ENCODE assay signal across 8 mouse cellular contexts in genomic region chr10:85046585-85046984, GRCm38 (mm10). TPM values are rescaled to one million over a fixed set of nuclear protein-coding genes. Genes with fewer than 3 reads are reported as not detected.
DNase-seq lines count a peak whose midpoint lies in the region; ATAC-seq and TF ChIP-seq lines count a peak whose summit lies in the region.
"Had no signal": no experiment of that assay in that cellular context is flagged by ENCODE, and none has a peak within 500 bp of the region (broad histone marks: within the 10 kb centered on the region; RNA-seq: fewer than 3 reads in every experiment).

No protein-coding gene starts in this region.

- peak; percentile 11; the same call in 1 of the 2 replicates for TF ChIP-seq CTCF in embryonic fibroblast, embryonic 13.5 days (IDR thresholded peaks at IDR 0.05; ENCODE audit: borderline replicate concordance, insufficient read depth, low read length)
- peak; percentile 85 for TF ChIP-seq CTCF in midbrain, postnatal 0 days (IDR thresholded peaks at IDR 0.05)

- no peak for TF ChIP-seq POLR2A in embryonic fibroblast, embryonic 13.5 days (IDR thresholded peaks at IDR 0.05; ENCODE audit: low read depth, low read length)

- no peaks in the 10 kb centered on the region for H3K4me1 ChIP-seq in embryonic fibroblast, embryonic 13.5 days (ENCODE audit: control insufficient read depth, insufficient read depth, low read length)
- H3K4me1 ChIP-seq in midbrain, postnatal 0 days (ENCODE audit: insufficient read depth, low read length), result no peaks in the 10 kb centered on the region
- H3K4me1 ChIP-seq: embryonic facial prominence, embryonic 12.5 days had no signal

- no peaks in the 10 kb centered on the region for H3K36me3 ChIP-seq in midbrain, postnatal 0 days (ENCODE audit: insufficient read depth, low read length)
- H3K36me3 ChIP-seq: embryonic facial prominence, embryonic 12.5 days had no signal

- WGBS in midbrain, postnatal 0 days, result 20% methylated on average over 5 of the region's 5 CpGs

- peak; percentile 38 for DNase-seq in layer of hippocampus, adult 11-12 months (ENCODE audit: low spot score)
- no peak for DNase-seq in layer of hippocampus, adult 8-10 months (ENCODE audit: low spot score in 2 of 2)
- peak; percentile 60 for DNase-seq in CD4-positive helper T cell, adult 2 months (ENCODE audit: low read depth, low spot score)
- peak; percentile 10 for DNase-seq in Muller cell, postnatal 12 days (ENCODE audit: inconsistent ontology term)
- peak; percentile 71 for DNase-seq in midbrain, postnatal 0 days (ENCODE audit: low spot score)
- DNase-seq in gastrocnemius, postnatal 10 days, result no peak

- ATAC-seq in midbrain, postnatal 0 days (ENCODE audit: low FRiP score), result no peak

- H3K27ac ChIP-seq in embryonic fibroblast, embryonic 13.5 days (ENCODE audit: insufficient read depth, low read length), result no peak overlapping the region
- H3K27ac ChIP-seq in midbrain, postnatal 0 days (ENCODE audit: low read depth, low read length), result no peak overlapping the region
- H3K27ac ChIP-seq: embryonic facial prominence, embryonic 12.5 days had no signal

- H3K4me2 ChIP-seq in midbrain, postnatal 0 days (ENCODE audit: low read depth, low read length, poor library complexity, severe bottlenecking), result no peak overlapping the region
- H3K4me2 ChIP-seq: embryonic facial prominence, embryonic 12.5 days had no signal

- H3K9ac ChIP-seq in midbrain, postnatal 0 days (replicated peaks; ENCODE audit: low read length, poor library complexity, severe bottlenecking), result no peak overlapping the region
- H3K9ac ChIP-seq: embryonic facial prominence, embryonic 12.5 days had no signal

- no peaks in the 10 kb centered on the region for H3K27me3 ChIP-seq in midbrain, postnatal 0 days (ENCODE audit: insufficient read depth, low read length)
- H3K27me3 ChIP-seq: embryonic facial prominence, embryonic 12.5 days had no signal

- no peaks in the 10 kb centered on the region for H3K9me3 ChIP-seq in midbrain, postnatal 0 days (ENCODE audit: low read length)
- H3K9me3 ChIP-seq: embryonic facial prominence, embryonic 12.5 days had no signal

- no peak overlapping the region for H3K4me3 ChIP-seq in embryonic fibroblast, embryonic 13.5 days (ENCODE audit: insufficient read depth, low read length)
- no peak overlapping the region for H3K4me3 ChIP-seq in midbrain, postnatal 0 days (ENCODE audit: low read depth, low read length)
- H3K4me3 ChIP-seq: embryonic facial prominence, embryonic 12.5 days had no signal

RNA-seq across cellular contexts. Expression of gene Fhl4, which starts 55.7 kb away (rescaled TPM):
- 1 to 10 TPM in 1 of 4 experiments, under 1 TPM in 3; 0.56 to 1.4 (median 0.68) TPM for total RNA-seq in layer of hippocampus, adult 8-10 months (2022)
- 1.6 and 2.3 TPM in 2 replicates for polyA plus RNA-seq in embryonic fibroblast, embryonic 13.5 days (2011; ENCODE audit: insufficient read length, low read depth, missing spikeins)
- 1.7 and 2.0 TPM in 2 replicates for total RNA-seq in midbrain, postnatal 0 days (2014; rRNA removed)
- polyA plus RNA-seq in midbrain, postnatal 0 days (2015; fragmentation: Nextera tagmentation; extraction: Ambion mirVana), result 2.1 TPM in 2 replicates
- under 1 TPM; 0.54 to 0.68 TPM for total RNA-seq in gastrocnemius, postnatal 10 days (2021)

RNA-seq across cellular contexts. Expression of gene Tmem263, which starts 55.8 kb away (rescaled TPM):
- total RNA-seq in layer of hippocampus, adult 8-10 months (2022), result 10 to 100 TPM; 27.3 to 33.8 (median 30.6) TPM
- polyA plus RNA-seq in embryonic fibroblast, embryonic 13.5 days (2011; ENCODE audit: insufficient read length, low read depth, missing spikeins), result 63.5 and 79.4 TPM in 2 replicates
- 29.6 and 33.5 TPM in 2 replicates for total RNA-seq in midbrain, postnatal 0 days (2014; rRNA removed)
- polyA plus RNA-seq in midbrain, postnatal 0 days (2015; fragmentation: Nextera tagmentation; extraction: Ambion mirVana), result 44.2 and 46.5 TPM in 2 replicates
- total RNA-seq in gastrocnemius, postnatal 10 days (2021), result 10 to 100 TPM; 23.6 to 30.1 TPM

Comparison
In these comparisons a context has a peak if more than half of its experiments do, and no peak if none do; other contexts are left out.
1. DNase-seq: peak in layer of hippocampus, adult 11-12 months (single experiment), CD4-positive helper T cell, adult 2 months (single experiment), Muller cell, postnatal 12 days (single experiment) and midbrain, postnatal 0 days (single experiment); none in layer of hippocampus, adult 8-10 months (0 of 2) and gastrocnemius, postnatal 10 days (single experiment).